Mouse (Mus musculus) C2C12 (cell line): ENCODE measurements around the gene Def8. TPM values are rescaled to one million over a fixed set of nuclear protein-coding genes. Genes with fewer than 3 reads are reported as not detected.

Experiments
- H3K27me3 ChIP-seq: one replicate; pipeline ENCODE4 v1.6.1; 2011; ENCODE audit not compliant: control insufficient read depth, insufficient read depth, insufficient read length
- H3K36me3 ChIP-seq: one replicate; pipeline ENCODE4 v1.6.1; 2011; ENCODE audit not compliant: control insufficient read depth, insufficient read depth
- H3K4me3 ChIP-seq: one replicate; pipeline ENCODE4 v1.5.1; 2011; ENCODE audit warnings: mild to moderate bottlenecking, control low read depth; ENCODE audit not compliant: poor library complexity, insufficient read depth, severe bottlenecking
- H3K79me2 ChIP-seq: one replicate; pipeline ENCODE4 v1.6.1; 2011; ENCODE audit not compliant: control insufficient read depth, insufficient read depth
- H3K79me3 ChIP-seq: one replicate; pipeline ENCODE4 v1.6.1; 2011; ENCODE audit warnings: low read depth, control low read depth
- H3ac ChIP-seq: one replicate; pipeline ENCODE3; 2011; ENCODE audit warnings: low read depth; ENCODE audit not compliant: control insufficient read depth, insufficient read length
- CEBPB ChIP-seq: IDR thresholded peaks from one replicate; pipeline ENCODE4 v1.6.1; 2011; ENCODE audit warnings: low read depth, mild to moderate bottlenecking, control low read depth, moderate library complexity
- CTCF ChIP-seq: IDR thresholded peaks from one replicate; pipeline ENCODE4 v1.5.1; 2011; ENCODE audit not compliant: control insufficient read depth, insufficient read depth, insufficient read length
- FOSL1 ChIP-seq: IDR thresholded peaks from one replicate; pipeline ENCODE4 v1.8.0; 2011; ENCODE audit warnings: mild to moderate bottlenecking, low read length; ENCODE audit not compliant: poor library complexity, insufficient read depth, severe bottlenecking
- MAX ChIP-seq: IDR thresholded peaks from one replicate; pipeline ENCODE4 v1.6.1; 2011; ENCODE audit warnings: mild to moderate bottlenecking, control low read depth
- MYOD1 ChIP-seq: IDR thresholded peaks from one replicate; pipeline ENCODE4 v1.6.1; 2011; ENCODE audit warnings: low read depth; ENCODE audit not compliant: control insufficient read depth, insufficient read length
- MYOG ChIP-seq: IDR thresholded peaks from one replicate; pipeline ENCODE4 v1.6.1; 2011; ENCODE audit not compliant: control insufficient read depth, insufficient read length; ENCODE audit errors: extremely low read depth
- USF1 ChIP-seq: IDR thresholded peaks from one replicate; pipeline ENCODE4 v1.6.1; 2011; ENCODE audit warnings: low read depth, mild to moderate bottlenecking, control low read depth, moderate library complexity
- polyA plus RNA-seq: library from polyadenylated mRNA; unstranded; fragments of >200 nt; fragmentation: generic; extraction: Trizol; gene quantifications from one replicate; pipeline ENCODE4 v1.2.1, GENCODE M21; 2012; ENCODE audit warnings: missing spikeins

Gene Def8
- polyA plus RNA-seq, 1 experiment, result 23.9 TPM

- Histone ChIP-seq H3K36me3 (peaks cover 5% of the 10 kb centered on the region), H3K79me3 (no peaks in the 10 kb centered on the region), H3K27me3 (no peaks in the 10 kb centered on the region), H3K79me2 (no peaks in the 10 kb centered on the region), H3ac (no peak overlapping the region), H3K4me3 (no peak overlapping the region)
- TF ChIP-seq MYOG, result no peak
- TF ChIP-seq FOSL1, result no peak
- TF ChIP-seq CTCF, result no peak
- TF ChIP-seq MAX, result no peak
- TF ChIP-seq CEBPB, result no peak
- peak; percentile 52 for TF ChIP-seq MYOD1
- no peak for TF ChIP-seq USF1
Observed at GRCm38 (mm10) chr8:123510819-123511218, 87.5 kb downstream of the Def8 start.

Other genes starting within 250 kb of the Def8 start
- 0.92 TPM for gene Dpep1, start 237.3 kb upstream of the Def8 start, polyA plus RNA-seq
- 94.4 TPM for gene Chmp1a, start 210.8 kb upstream of the Def8 start, polyA plus RNA-seq
- 1.1 TPM for gene Spata33, start 210.7 kb upstream of the Def8 start, polyA plus RNA-seq
- 23.8 TPM for gene Cdk10, start 198.7 kb upstream of the Def8 start, polyA plus RNA-seq
- 0.89 TPM for gene Spata2l, start 187.3 kb upstream of the Def8 start, polyA plus RNA-seq
- 10.6 TPM for gene Zfp276, start 169.3 kb upstream of the Def8 start, polyA plus RNA-seq
- gene Vps9d1, start 169.2 kb upstream of the Def8 start, polyA plus RNA-seq, result 8.5 TPM
- 14.0 TPM for gene Fanca, start 105.0 kb upstream of the Def8 start, polyA plus RNA-seq
- gene Spire2, start 90.8 kb upstream of the Def8 start, polyA plus RNA-seq, result 5.1 TPM
- gene Tcf25, start 49.8 kb upstream of the Def8 start, polyA plus RNA-seq, result 128 TPM
- 0.01 TPM for gene Mc1r, start 16.4 kb upstream of the Def8 start, polyA plus RNA-seq
- 140 TPM for gene Tubb3, start 12.1 kb upstream of the Def8 start, polyA plus RNA-seq
- 35.9 TPM for gene Afg3l1, start 54.4 kb downstream of the Def8 start, polyA plus RNA-seq
- 1.5 TPM for gene Dbndd1, start 91.9 kb downstream of the Def8 start, polyA plus RNA-seq
- gene Gas8, start 95.3 kb downstream of the Def8 start, polyA plus RNA-seq, result 29.8 TPM
- gene Rhou, start 230.4 kb downstream of the Def8 start, polyA plus RNA-seq, result 22.7 TPM